Mouse (Mus musculus) CD4-positive naive resting alpha-beta T cell, adult 57 days (primary cell): ENCODE measurements around the gene Pten. TPM values are rescaled to one million over a fixed set of nuclear protein-coding genes. Genes with fewer than 3 reads are reported as not detected.

Experiments used
- total RNA-seq: library from RNA; stranded (reverse); gene quantifications from one replicate; pipeline ENCODE4 v1.2.4, GENCODE M21; 2023

The Pten gene
- 92.2 TPM for total RNA-seq

DNA sequence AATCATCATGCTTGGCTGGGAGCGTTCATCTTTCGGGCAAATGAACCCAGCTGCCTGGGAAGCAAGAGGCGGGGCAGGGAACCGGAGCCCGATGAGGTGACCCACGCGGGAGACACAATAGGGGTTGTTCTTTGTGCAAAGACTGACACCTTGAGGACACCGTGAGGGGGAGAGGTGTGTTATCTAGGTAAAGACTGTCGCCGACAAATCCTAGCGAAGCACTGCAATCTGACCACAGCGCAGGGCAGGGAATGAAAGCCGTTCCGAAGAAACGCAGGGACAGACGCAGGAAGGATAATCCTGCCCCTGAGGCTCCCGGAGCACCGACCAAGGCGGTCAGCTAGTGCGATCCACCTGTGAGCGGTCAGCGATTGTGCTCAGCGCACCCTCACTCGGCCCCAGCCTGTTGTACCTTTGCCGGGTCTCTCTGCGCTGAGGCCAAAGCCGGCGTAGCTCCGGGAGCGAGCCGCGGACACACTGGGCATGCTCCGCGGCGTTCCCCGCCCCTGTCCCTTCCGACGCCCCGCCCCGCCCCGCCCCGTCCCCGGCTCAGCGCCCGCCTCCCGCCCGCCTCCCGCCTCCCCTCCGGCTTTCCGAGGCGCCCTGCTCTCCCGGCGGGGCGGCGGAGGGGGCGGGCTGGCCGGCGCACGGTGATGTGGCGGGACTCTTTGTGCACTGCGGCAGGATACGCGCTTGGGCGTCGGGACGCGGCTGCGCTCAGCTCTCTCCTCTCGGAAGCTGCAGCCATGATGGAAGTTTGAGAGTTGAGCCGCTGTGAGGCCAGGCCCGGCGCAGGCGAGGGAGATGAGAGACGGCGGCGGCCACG, at the start of gene Pten:
TSS of gene Pten (plus strand) at position 598 of the 826 bp plus-strand sequence.

DNA sequence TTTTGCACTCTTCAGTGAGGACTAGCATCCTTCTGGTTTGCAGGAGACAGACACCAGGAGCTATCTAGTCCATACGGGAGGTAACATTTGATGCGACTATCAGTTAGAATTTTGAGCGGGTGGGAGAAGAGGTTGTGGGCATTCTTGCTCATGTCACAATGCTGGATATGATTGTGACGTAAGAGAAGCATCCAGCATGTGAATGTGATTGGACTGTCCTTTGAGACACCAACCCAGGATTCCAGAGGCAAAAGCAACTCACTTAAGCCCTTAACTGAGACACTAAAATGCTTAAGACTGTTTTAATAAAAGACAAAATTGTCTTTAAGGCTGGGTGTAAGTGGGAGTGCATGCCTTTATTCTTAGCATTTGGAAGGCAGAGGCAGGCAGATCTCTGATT, 17.6 kb upstream of the Pten start, which contains the start of gene Atad1:
TSS of gene Atad1 (minus strand) at position 101 of the 400 bp plus-strand sequence.

Other genes with a start within 250 kb of the Pten start
- gene Papss2, start 161.7 kb upstream of the Pten start, total RNA-seq, result 0.44 TPM
- 56.9 TPM for gene Atad1, start 17.7 kb upstream of the Pten start, total RNA-seq